ENCODE assay signal across 8 mouse cellular contexts in genomic region chr1:165844466-165844951, GRCm38 (mm10). TPM values are rescaled to one million over a fixed set of nuclear protein-coding genes. Genes with fewer than 3 reads are reported as not detected.
DNase-seq lines count a peak whose midpoint lies in the region; ATAC-seq lines count a peak whose summit lies in the region.

No protein-coding gene starts in this region.

- DNase-seq in gastrocnemius, postnatal 10 days, result peak; percentile 31
- DNase-seq in gastrocnemius, postnatal 25 days, result no peak
- DNase-seq in ZHBTc4 (ENCODE audit: low read depth, low spot score) (peak; percentile 18), liver (peak; percentile 40)
- DNase-seq in neural tube, embryonic 11.5 days (ENCODE audit: low spot score), result no peak
- no peak for DNase-seq in left cerebral cortex, postnatal 4 days
- no peak for DNase-seq in right cerebral cortex, postnatal 36 days (ENCODE audit: low spot score in 2 of 2)

- H3K4me3 ChIP-seq in heart, embryonic 12.5 days, result peak overlapping the region; percentile 61
- H3K4me3 ChIP-seq in neural tube, embryonic 11.5 days (ENCODE audit: low read depth, low read length), result peak overlapping the region; percentile 41

- H3K27me3 ChIP-seq in heart, embryonic 12.5 days (replicated peaks), result peaks cover 48% of the 10 kb centered on the region
- peaks cover 35% of the 10 kb centered on the region for H3K27me3 ChIP-seq in neural tube, embryonic 11.5 days (ENCODE audit: control insufficient read depth, insufficient read depth, low read length)

- no peak overlapping the region for H3K27ac ChIP-seq in heart, embryonic 12.5 days (ENCODE audit: poor library complexity, severe bottlenecking)
- H3K27ac ChIP-seq in neural tube, embryonic 11.5 days (ENCODE audit: low read depth, low read length), result no peak overlapping the region

- H3K4me1 ChIP-seq in heart, embryonic 12.5 days (replicated peaks), result peaks cover 19% of the 10 kb centered on the region; the same call in 1 of the 2 replicates
- H3K4me1 ChIP-seq in neural tube, embryonic 11.5 days (ENCODE audit: control insufficient read depth, insufficient read depth, low read length), result peaks cover 13% of the 10 kb centered on the region; the same call in 1 of the 2 replicates

- intact Hi-C loops in left cerebral cortex, postnatal 4 days (cut with DNase I), result no loop called here

- ATAC-seq in heart, embryonic 12.5 days (ENCODE audit: insufficient number of reproducible peaks, low FRiP score), result peak; percentile 73
- peak; percentile 75 for ATAC-seq in neural tube, embryonic 11.5 days (ENCODE audit: insufficient read depth, low FRiP score, low TSS enrichment)

- no peaks in the 10 kb centered on the region for H3K36me3 ChIP-seq in heart, embryonic 12.5 days
- H3K36me3 ChIP-seq in neural tube, embryonic 11.5 days (ENCODE audit: control insufficient read depth, insufficient read depth, low read length), result no peaks in the 10 kb centered on the region

- H3K4me2 ChIP-seq in heart, embryonic 12.5 days, result peak overlapping the region; percentile 100
- peak overlapping the region; percentile 99 for H3K4me2 ChIP-seq in neural tube, embryonic 11.5 days (ENCODE audit: low read depth)

- no peaks in the 10 kb centered on the region for H3K9me3 ChIP-seq in heart, embryonic 12.5 days (replicated peaks)
- H3K9me3 ChIP-seq in neural tube, embryonic 11.5 days (ENCODE audit: control insufficient read depth, low read length), result no peaks in the 10 kb centered on the region

- H3K9ac ChIP-seq in heart, embryonic 12.5 days, result peak overlapping the region; percentile 70
- peak overlapping the region; percentile 50 for H3K9ac ChIP-seq in neural tube, embryonic 11.5 days (ENCODE audit: low read length)

- 2% methylated on average over 19 of the region's 20 CpGs for WGBS in heart, embryonic 12.5 days
- 3% methylated on average over 20 of the region's 20 CpGs for WGBS in neural tube, embryonic 11.5 days

RNA-seq across cellular contexts. Expression of gene Cd247, which starts 56.0 kb away (rescaled TPM):
- total RNA-seq in gastrocnemius, postnatal 10 days (2021), result 1 to 10 TPM; 1.6 to 1.9 TPM
- under 1 TPM; 0.43 to 0.70 TPM for total RNA-seq in gastrocnemius, postnatal 25 days (2021)
- polyA plus RNA-seq in heart, embryonic 12.5 days (2016; fragmentation: Nextera tagmentation; extraction: Ambion mirVana), result 0.38 and 0.49 TPM in 2 replicates
- 0.86 and 2.0 TPM in 2 replicates for polyA plus RNA-seq in neural tube, embryonic 11.5 days (2014; fragmentation: Nextera tagmentation; extraction: Ambion mirVana)
- under 1 TPM in 1 of 2 experiments, not detected in 1; 0.28 TPM for total RNA-seq in left cerebral cortex, postnatal 4 days (2021)

Comparison
In these comparisons a context has a peak if more than half of its experiments do, and no peak if none do; other contexts are left out.
1. DNase-seq: peak in gastrocnemius, postnatal 10 days (single experiment), ZHBTc4 (single experiment) and liver (single experiment); none in gastrocnemius, postnatal 25 days (single experiment), neural tube, embryonic 11.5 days (single experiment), left cerebral cortex, postnatal 4 days (single experiment) and right cerebral cortex, postnatal 36 days (0 of 2).